Mouse (Mus musculus): ENCODE measurements around the gene Arel1.

Arel1 gene

GRCm38 (mm10) chr12:84948584-84949285, 22.0 kb downstream of the Arel1 start:
- DNase-seq (ENCODE audit: low spot score): no peak

DNA sequence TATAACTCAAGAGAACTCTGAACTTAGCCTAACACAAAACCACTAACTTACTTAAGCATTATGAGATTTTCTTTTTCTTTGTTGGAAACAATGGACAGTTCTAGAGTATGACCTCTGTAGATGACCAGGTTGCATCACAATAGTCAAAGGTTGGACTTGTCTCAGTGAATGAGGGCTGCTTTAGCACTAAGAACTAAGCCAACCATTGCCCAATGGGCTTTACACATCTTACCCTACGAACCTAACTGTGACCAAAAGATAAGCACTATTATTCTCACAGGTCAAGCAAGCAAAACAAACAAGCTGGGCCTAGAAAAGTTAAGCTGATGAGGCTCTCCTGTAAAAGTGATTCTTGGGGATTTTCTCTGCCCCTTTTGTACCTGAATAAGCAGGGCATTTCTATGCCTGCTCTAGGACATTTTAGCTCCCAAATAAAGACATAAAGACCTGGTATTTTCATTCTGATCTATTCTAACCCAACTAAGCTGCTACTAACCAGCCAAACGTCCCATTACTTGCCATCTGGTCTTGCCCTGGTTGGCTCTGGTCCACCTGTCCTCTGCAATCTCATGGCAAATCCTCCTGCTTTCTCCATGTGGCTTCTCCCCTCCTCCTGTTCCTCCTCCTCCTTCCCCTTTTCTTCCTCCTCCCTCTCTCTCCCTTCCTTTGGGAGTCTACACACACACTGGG, 22.7 kb downstream of the Arel1 start:
- DNase-seq (ENCODE audit: low spot score): no peak

GRCm38 (mm10) chr12:84944813-84945553, 25.7 kb downstream of the Arel1 start:
- DNase-seq (ENCODE audit: low spot score): no peak

DNA sequence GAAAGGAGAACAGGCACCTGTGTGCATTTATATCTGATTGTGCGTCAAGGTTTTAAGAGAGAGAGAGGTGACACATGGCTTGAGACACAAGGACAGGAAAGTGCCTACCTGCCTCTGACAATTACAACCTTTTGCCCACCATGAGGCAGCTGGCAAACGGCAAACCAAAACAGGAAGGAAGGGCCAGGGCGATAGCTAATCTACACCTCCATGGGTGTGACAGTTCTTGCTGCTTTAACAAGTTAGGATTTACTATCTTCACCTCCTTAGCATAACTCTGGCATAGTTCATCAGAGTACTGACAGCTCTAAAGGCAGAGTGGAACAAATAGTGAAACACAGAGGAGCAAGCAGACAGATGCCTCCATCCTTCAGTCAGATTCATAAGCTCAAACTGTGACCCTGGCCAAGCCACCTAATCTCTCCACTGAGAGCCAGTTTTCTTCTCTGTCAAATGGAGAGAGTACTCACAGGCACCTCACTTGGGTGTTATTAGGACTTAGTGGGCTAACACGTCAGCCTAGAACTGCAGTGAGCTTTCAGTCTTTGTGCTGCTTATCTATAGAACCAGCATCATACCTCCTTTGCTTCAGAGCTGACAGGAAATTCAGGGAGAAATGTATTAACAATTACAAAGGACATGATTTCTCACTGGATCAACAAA, 26.4 kb downstream of the Arel1 start:
- DNase-seq (ENCODE audit: low spot score): no peak

DNA sequence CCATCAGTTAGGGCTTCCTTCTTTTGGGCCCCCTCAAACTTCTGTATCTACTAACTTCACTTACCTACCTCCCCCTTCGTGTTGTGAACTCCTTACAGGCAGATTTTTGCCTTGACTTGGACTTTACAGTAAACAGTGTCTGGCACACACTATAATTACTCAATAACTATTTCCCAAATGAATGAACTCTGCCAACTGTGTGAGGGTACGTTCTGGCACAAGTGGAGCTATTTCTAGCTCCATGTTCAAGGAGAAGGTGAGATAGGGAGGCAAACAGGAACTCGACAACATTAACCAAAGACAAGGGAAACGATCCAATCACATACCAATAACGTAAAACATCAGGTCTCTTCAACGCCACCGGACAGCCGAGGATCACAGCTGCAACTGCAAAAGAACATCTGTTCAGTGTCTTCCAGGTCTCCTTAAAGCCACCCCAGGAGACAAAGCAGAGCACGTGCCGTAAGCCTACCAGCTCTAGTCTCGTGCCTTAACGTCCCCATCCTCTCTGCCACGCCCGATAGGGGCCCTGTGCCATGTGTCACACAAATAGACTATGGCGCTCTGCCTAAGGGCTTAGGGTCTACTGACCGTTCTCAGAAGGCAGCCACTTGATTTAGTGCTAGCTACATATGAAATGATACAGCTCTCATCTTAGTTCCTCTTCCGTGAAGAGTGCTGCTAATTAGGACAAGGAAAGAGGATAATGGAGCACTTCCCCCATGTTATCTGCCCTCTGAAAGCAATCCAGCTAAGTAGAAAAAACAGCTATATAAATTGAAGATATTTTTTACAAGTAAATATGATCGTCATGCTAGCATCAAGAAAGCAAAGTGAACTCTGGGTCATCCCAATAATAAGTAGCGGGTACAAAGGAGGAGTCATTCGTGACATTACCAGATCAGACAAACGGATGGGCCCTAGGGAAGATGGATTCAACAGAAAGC, 27.4 kb downstream of the Arel1 start:
- DNase-seq (ENCODE audit: low spot score): no peak

- DNase-seq (ENCODE audit: low spot score): no peak
Observed at GRCm38 (mm10) chr12:84941717-84942116, 29.0 kb downstream of the Arel1 start.

- no peak for DNase-seq (ENCODE audit: low spot score)
Observed at GRCm38 (mm10) chr12:84940343-84940742, 30.4 kb downstream of the Arel1 start.

DNA sequence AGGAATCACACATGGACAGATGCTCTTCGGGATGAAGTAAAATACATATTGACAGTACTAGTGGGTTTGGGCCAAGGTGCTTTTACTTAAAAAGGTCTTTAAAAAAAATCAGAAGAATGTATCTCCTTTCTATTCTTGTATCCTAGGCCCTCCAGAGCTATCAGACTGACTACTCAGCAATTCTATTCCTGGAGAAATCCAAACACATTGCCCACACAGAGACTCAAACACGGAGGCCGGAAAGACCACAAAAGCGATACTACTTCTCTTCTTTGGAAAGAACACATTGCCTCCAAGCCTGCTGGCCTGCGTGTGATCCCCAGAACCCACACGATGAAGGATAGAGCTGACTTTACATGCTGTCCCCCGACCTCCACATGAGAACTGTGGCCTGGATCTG, 31.6 kb downstream of the Arel1 start:
- DNase-seq (ENCODE audit: low spot score): no peak

- DNase-seq (ENCODE audit: low spot score): no peak
Observed at GRCm38 (mm10) chr12:84935343-84935742, 35.4 kb downstream of the Arel1 start.

- no peak for DNase-seq (ENCODE audit: low spot score)
Observed at GRCm38 (mm10) chr12:84932210-84932609, 38.5 kb downstream of the Arel1 start.

DNA sequence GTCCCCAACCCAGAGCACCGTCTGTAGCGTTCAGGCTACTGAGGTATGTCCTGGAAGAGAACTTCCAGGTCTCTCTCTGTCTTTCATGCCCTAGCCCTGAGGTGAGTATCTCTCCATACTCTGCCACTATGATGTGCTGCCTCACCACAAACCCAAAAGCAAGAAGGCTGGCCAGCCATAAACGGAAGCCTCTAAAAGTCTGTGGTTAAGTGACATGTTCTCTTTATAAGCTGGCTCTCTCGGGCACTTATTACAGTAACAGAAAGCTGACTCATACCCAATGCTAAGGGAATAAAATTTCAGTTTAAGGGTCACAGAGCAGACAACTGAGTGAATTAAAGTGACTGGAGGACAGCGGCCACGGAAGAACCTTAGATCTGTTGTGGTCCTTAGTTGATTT, 44.2 kb downstream of the Arel1 start:
- no peak for DNase-seq (ENCODE audit: low spot score)

GRCm38 (mm10) chr12:84924324-84924723, 46.4 kb downstream of the Arel1 start:
- no peak for DNase-seq (ENCODE audit: low spot score)

DNA sequence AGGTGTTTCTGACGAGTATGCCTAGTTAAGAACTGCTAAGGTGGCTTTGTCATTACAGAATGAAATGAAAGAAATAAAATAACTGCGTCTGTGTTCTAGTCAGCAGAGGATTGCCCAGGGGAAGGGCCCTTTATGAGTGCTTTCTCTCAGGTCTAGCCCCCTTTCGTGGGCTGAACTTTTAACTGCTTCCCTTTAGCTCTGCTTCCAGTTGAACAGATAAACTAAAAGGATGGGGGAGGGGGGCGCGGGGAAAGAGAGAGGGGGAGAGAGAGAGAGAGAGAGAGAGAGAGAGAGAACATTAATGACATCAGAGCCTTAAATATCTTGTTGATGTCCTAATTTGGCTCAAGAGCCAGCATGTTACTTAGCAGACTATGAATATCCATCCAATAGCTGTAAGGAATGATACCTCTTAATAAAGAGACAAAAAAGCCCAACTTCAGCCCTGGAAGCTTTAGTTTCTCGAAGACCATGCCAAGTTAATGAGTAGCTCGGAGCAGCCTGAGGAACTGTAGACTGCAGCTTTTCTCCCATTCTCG, 48.8 kb downstream of the Arel1 start:
- no peak for DNase-seq (ENCODE audit: low spot score)

DNA sequence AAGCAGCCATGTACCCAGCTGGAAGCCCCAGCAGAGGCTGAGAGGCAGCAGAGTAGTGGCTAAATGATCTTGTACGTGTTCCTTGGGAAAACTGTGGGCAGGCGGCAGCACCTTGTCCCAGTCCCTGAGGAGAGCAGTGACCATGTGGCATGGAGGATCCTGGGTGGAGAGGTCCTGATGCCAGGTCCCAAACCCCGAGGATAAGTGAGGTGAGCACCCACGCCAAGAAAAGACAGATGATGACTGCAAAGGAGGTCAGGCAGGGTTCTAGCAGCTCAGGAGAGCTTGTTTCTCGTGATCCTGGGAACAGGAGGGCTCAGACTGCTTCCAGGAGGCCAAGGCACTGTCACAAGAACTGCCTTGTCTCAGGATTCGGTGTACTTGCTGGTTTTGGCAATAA, 51.9 kb downstream of the Arel1 start:
- no peak for DNase-seq (ENCODE audit: low spot score)

GRCm38 (mm10) chr12:84917799-84918198, 52.9 kb downstream of the Arel1 start:
- no peak for DNase-seq (ENCODE audit: low spot score)

DNA sequence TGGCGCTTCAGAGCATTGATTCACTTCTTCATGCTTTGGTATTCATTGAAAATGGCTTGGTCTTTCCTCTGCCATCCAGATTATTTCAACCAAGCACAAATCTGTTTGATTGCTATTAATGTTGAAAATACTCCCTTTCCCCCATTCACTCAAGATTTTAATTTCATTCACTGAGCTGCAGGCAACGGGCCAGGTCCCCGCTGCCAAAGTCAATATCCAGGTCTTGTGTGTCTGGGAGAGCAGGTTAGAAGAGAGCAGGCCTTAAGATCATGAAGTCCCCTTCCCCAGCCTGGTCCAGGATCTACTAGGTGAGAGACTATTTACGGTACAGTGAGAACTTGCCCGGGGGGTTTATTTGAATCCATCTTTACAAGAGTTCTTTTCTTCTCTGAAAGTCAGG, 55.7 kb downstream of the Arel1 start:
- no peak for DNase-seq (ENCODE audit: low spot score)

DNA sequence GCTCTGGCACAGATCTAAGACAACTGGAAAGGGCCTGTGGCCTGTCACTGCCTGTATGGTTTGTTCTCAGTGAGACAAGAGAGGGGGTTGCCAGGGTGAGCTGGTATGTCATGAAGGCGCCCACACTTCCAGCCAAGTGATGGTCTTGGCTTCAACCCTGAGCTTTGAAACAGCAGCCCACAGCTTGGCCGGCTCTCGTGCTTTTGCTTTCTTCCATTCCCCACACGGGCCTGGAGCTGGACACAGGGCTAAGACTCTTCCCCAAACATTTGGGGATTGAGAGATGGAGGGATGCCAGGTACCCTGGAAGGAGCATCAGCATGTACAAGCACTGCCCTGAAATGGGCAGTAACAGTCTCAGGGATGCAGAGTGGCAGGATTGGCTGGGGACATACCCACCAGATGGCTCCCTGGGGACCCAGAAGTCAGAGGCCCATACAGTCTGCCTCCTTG, 58.0 kb downstream of the Arel1 start:
- DNase-seq (ENCODE audit: low spot score): no peak

DNA sequence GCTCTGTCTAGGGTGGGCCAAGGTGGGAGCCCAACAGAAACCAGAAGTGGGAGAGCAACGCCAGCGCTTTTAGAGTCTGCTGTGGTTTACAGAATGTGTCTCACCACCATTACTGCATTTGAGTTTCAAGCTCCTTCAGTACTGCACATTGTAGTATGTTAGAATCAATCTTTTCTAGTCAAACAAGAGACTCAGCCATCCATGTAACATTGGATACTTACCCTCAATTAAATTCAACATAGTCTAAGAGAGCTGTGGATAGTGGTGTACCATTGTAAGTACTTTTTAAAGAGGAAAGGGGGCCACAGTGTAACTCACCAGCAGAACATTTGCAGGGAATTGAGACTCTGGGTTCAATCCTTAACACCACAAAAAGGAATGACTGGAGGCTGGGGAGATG, 59.1 kb downstream of the Arel1 start:
- no peak for DNase-seq (ENCODE audit: low spot score)

DNA sequence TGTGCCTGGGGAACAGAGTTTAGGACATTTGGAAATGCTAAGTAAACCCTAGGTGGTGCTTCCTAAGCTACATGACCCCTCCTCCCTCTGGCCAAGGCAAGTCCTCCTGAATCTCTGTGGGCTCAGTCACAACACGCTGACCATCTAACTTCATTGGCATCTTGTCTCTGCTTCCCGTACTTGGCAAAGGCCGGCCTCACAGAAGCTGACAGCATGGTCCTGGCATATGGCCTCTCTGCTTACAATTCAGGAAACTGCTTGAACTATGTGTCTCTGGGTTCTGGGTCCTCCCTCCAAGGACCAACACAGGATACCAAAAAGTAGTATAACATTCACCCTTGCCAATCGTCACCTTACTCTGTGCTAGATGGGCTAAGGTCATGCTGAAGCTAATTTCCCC, 60.6 kb downstream of the Arel1 start:
- DNase-seq (ENCODE audit: low spot score): no peak

DNA sequence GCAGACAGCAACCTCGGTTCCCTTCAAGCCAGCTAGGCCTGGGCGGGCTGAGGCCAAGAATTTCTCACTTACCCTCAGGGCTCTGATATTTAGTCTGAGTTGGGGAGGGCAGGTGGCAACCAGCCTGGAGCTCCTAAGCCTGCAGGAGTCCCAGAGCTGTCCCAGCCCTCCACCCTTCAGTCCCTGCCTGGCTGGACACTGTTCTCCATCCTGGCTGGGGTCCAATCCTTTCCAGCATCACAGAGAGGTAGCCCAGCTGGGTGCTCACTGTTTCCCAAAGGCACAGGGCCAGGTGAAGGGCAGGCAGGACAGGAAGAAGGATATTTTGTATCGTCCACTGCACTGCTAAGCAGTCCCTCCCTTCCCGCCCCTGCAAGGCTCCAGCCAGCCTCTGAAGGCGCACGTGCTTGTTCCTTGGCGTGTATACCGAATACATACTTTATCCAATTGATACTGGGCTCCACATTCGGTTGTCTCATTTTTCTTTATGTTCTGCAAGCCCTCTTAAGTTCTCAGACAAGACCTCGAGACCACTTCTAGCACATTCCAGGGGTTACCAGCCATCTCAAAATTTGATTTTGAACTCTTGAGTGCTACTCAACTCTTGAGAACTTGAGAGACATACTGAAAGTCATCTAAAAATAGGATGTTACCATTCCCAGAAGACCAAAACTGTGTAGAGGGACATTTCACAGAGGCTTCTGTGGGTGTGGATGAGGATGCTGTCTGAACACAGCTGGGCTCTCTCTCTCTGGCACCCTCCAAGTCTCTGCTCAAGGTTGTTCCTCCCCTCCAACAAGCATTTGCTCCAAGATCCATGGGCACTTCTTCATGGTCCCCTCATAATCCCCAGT, 62.8 kb downstream of the Arel1 start:
- DNase-seq (ENCODE audit: low spot score): peak; percentile 22
